Mouse (Mus musculus) limb, embryonic 11.5 days (tissue): ENCODE results near the gene Eid2b. TPM values are rescaled to one million over a fixed set of nuclear protein-coding genes. Genes with fewer than 3 reads are reported as not detected.
"Not testable (repeated sequence)": the region's sequence is repeated elsewhere in the genome, so short reads cannot be mapped to it uniquely, and the experiment has no call there.

Experiments used
- ATAC-seq: fragments of 200-750 bp; cut with Nextera tagmentation; 2 replicates; pipeline ENCODE4 v1.8.0; 2017; ENCODE audit warnings: low read depth; ENCODE audit not compliant: insufficient number of reproducible peaks, low FRiP score, low TSS enrichment
- DNase-seq: peaks from one replicate; pipeline ENCODE4 v3.0.0-alpha.2; 2015; ENCODE audit warnings: low spot score
- H3K27ac ChIP-seq: fragments of 300-500 bp; sonication (generic); replicated peaks from 2 replicates; pipeline ENCODE4 v1.5.1; 2014; ENCODE audit warnings: low read depth, mild to moderate bottlenecking, low read length
- H3K27me3 ChIP-seq: fragments of 300-500 bp; sonication (generic); 2 replicates; pipeline ENCODE4 v1.6.1; 2014; ENCODE audit warnings: mild to moderate bottlenecking, low read length, mixed read lengths; ENCODE audit not compliant: control insufficient read depth, insufficient read depth
- H3K36me3 ChIP-seq: fragments of 300-500 bp; sonication (generic); 2 replicates; pipeline ENCODE4 v1.6.1; 2014; ENCODE audit warnings: mild to moderate bottlenecking, low read length, moderate library complexity, mixed read lengths; ENCODE audit not compliant: control insufficient read depth, insufficient read depth
- H3K4me1 ChIP-seq: fragments of 300-500 bp; sonication (generic); 2 replicates; pipeline ENCODE4 v1.6.1; 2014; ENCODE audit warnings: low read length, mixed read lengths; ENCODE audit not compliant: control insufficient read depth, insufficient read depth
- H3K4me2 ChIP-seq: fragments of 300-500 bp; sonication (generic); 2 replicates; pipeline ENCODE4 v1.6.1; 2014; ENCODE audit warnings: low read depth, mild to moderate bottlenecking, moderate library complexity; ENCODE audit not compliant: severe bottlenecking
- H3K4me3 ChIP-seq: fragments of 300-500 bp; sonication (generic); 2 replicates; pipeline ENCODE4 v1.5.1; 2014; ENCODE audit warnings: low read depth, low read length
- H3K9ac ChIP-seq: fragments of 300-500 bp; sonication (generic); 2 replicates; pipeline ENCODE4 v1.6.1; 2014; ENCODE audit warnings: mild to moderate bottlenecking, low read length
- H3K9me3 ChIP-seq: fragments of 300-500 bp; sonication (generic); 2 replicates; pipeline ENCODE4 v1.6.1; 2016; ENCODE audit warnings: low read length; ENCODE audit not compliant: control insufficient read depth
- WGBS: fragments of 180-500 bp; shearing (Covaris S2); extraction: QIAGEN DNeasy Blood & Tissue Kit; methylation state at CpG from one replicate; pipeline ENCODE4 v1.1.7; 2014; 5-methylcytosine and 5-hydroxymethylcytosine counted together
- polyA plus RNA-seq: library from polyadenylated mRNA; unstranded; fragments of >200 nt; fragmentation: Nextera tagmentation; extraction: Ambion mirVana; gene quantifications from 2 replicates; pipeline ENCODE4 v1.2.1, GENCODE M21; 2014

Eid2b gene
- polyA plus RNA-seq = 11.4 TPM in 2 replicates

GRCm38 (mm10) chr7:28277615-28278278 is at the start of gene Eid2b:
Eid2b (plus strand) TSS chr7:28277739.
- H3K27me3 ChIP-seq = no peaks in the 10 kb centered on the region
- H3K4me1 ChIP-seq = no peaks in the 10 kb centered on the region
- no peaks in the 10 kb centered on the region for H3K36me3 ChIP-seq
- WGBS = 3% methylated on average over 68 of the region's 68 CpGs
- H3K4me3 ChIP-seq = peak within 1 kb of the TSS; percentile 61
- peak within 1 kb of the TSS; percentile 84 for H3K4me2 ChIP-seq
- H3K9me3 ChIP-seq = no peaks in the 10 kb centered on the region
- no peak within 1 kb of the TSS for H3K27ac ChIP-seq
- H3K9ac ChIP-seq = peak within 1 kb of the TSS; percentile 91
- DNase-seq (peak; percentile 98), ATAC-seq (peak; percentile 63; the same call in 1 of the 2 replicates)

GRCm38 (mm10) chr7:28243943-28244342 is 33.6 kb upstream of the Eid2b start:
- not testable (repeated sequence) for H3K27ac ChIP-seq, H3K4me3 ChIP-seq, H3K4me2 ChIP-seq, H3K36me3 ChIP-seq, H3K4me1 ChIP-seq, H3K9me3 ChIP-seq, ATAC-seq, H3K27me3 ChIP-seq, DNase-seq, H3K9ac ChIP-seq
- WGBS = 68% methylated on average over 2 of the region's 2 CpGs

- H3K9me3 ChIP-seq = no peaks in the 10 kb centered on the region
- ATAC-seq = no peak
- WGBS = 91% methylated on average over 3 of the region's 3 CpGs
- no peak overlapping the region for H3K4me2 ChIP-seq
- no peak for DNase-seq
- no peaks in the 10 kb centered on the region for H3K36me3 ChIP-seq
- H3K9ac ChIP-seq = no peak overlapping the region
- no peak overlapping the region for H3K4me3 ChIP-seq
- no peak overlapping the region for H3K27ac ChIP-seq
- H3K27me3 ChIP-seq = no peaks in the 10 kb centered on the region
- no peaks in the 10 kb centered on the region for H3K4me1 ChIP-seq
Measured at GRCm38 (mm10) chr7:28248957-28249356, 28.6 kb upstream of the Eid2b start.

- H3K4me2 ChIP-seq = no peak overlapping the region
- H3K36me3 ChIP-seq = no peaks in the 10 kb centered on the region
- peaks cover 3% of the 10 kb centered on the region; the same call in 1 of the 2 replicates for H3K9me3 ChIP-seq
- WGBS = 89% methylated on average over 17 of the region's 17 CpGs
- no peak overlapping the region for H3K4me3 ChIP-seq
- H3K4me1 ChIP-seq = no peaks in the 10 kb centered on the region
- H3K9ac ChIP-seq = no peak overlapping the region
- DNase-seq (no peak), ATAC-seq (no peak)
- no peak overlapping the region for H3K27ac ChIP-seq
- no peaks in the 10 kb centered on the region for H3K27me3 ChIP-seq
Measured at GRCm38 (mm10) chr7:28251976-28252375, 25.6 kb upstream of the Eid2b start.

GRCm38 (mm10) chr7:28254591-28254990 is 22.9 kb upstream of the Eid2b start:
- 88% methylated on average over 6 of the region's 6 CpGs for WGBS
- no peak for DNase-seq
- ATAC-seq = no peak

GRCm38 (mm10) chr7:28255476-28255875 is 22.1 kb upstream of the Eid2b start:
- Histone ChIP-seq H3K4me1 (no peaks in the 10 kb centered on the region), H3K36me3 (no peaks in the 10 kb centered on the region), H3K27me3 (no peaks in the 10 kb centered on the region), H3K9ac (no peak overlapping the region), H3K4me2 (no peak overlapping the region), H3K4me3 (no peak overlapping the region), H3K27ac (no peak overlapping the region), H3K9me3 (peaks cover 3% of the 10 kb centered on the region; the same call in 1 of the 2 replicates)
- 82% methylated on average over 6 of the region's 6 CpGs for WGBS
- ATAC-seq (no peak), DNase-seq (no peak)

More at GRCm38 (mm10) chr7:28254591-28254990, 22.9 kb upstream of the Eid2b start:
- Histone ChIP-seq H3K36me3 (no peaks in the 10 kb centered on the region), H3K27ac (no peak overlapping the region), H3K4me3 (no peak overlapping the region), H3K4me1 (no peaks in the 10 kb centered on the region), H3K9ac (no peak overlapping the region), H3K9me3 (peaks cover 3% of the 10 kb centered on the region; the same call in 1 of the 2 replicates), H3K4me2 (no peak overlapping the region), H3K27me3 (no peaks in the 10 kb centered on the region)

- H3K27ac ChIP-seq = no peak overlapping the region
Measured at GRCm38 (mm10) chr7:28262861-28263260, 14.7 kb upstream of the Eid2b start.

GRCm38 (mm10) chr7:28263786-28264185 is 13.8 kb upstream of the Eid2b start:
- DNase-seq = peak; percentile 93
- H3K9ac ChIP-seq = no peak overlapping the region
- ATAC-seq = peak; percentile 48; the same call in 1 of the 2 replicates
- H3K36me3 ChIP-seq = no peaks in the 10 kb centered on the region
- no peak overlapping the region for H3K27ac ChIP-seq
- no peak overlapping the region for H3K4me3 ChIP-seq
- no peak overlapping the region for H3K4me2 ChIP-seq
- no peaks in the 10 kb centered on the region for H3K4me1 ChIP-seq
- 5% methylated on average over 15 of the region's 15 CpGs for WGBS
- no peaks in the 10 kb centered on the region for H3K9me3 ChIP-seq
- no peaks in the 10 kb centered on the region for H3K27me3 ChIP-seq

More at GRCm38 (mm10) chr7:28262861-28263260, 14.7 kb upstream of the Eid2b start:
- DNase-seq (no peak), ATAC-seq (no peak)
- H3K4me1 ChIP-seq = no peaks in the 10 kb centered on the region
- no peak overlapping the region for H3K4me3 ChIP-seq
- H3K27me3 ChIP-seq = no peaks in the 10 kb centered on the region
- no peaks in the 10 kb centered on the region for H3K36me3 ChIP-seq
- no peak overlapping the region for H3K4me2 ChIP-seq
- 51% methylated on average over 5 of the region's 5 CpGs for WGBS
- H3K9ac ChIP-seq = no peak overlapping the region
- H3K9me3 ChIP-seq = no peaks in the 10 kb centered on the region
